Mouse (Mus musculus) regulatory T cell (primary cell): ENCODE measurements around the gene Lrrc4c.

Source experiments
- in situ Hi-C: fragments of 300-600 bp; cut with MboI, MseI; formaldehyde crosslinking; loops from one replicate; pipeline ENCODE4 v1.15.1; 2025; ENCODE audit warnings: high pct_unique_total_duplicates

The Lrrc4c gene

DNA sequence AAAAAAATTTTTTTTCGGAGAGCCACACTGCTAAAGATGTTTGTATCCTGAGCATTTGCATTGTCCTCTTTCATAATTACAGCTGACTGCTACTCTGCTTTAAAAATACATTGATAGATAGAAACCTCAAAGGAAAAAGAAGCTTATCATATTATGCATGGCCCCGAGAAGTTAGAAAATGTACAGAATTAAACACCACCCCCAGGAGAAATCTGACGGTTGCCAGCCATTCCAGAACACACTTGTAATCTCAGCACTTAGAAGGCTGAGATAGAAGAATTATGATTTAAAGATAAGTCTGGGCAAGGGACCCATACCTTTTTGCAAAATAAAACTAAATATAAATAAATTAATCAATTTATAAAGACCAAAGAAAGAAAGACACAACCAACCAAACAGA lies 1268.4 kb downstream of the Lrrc4c start:
- in situ Hi-C loops: no loop called here

DNA sequence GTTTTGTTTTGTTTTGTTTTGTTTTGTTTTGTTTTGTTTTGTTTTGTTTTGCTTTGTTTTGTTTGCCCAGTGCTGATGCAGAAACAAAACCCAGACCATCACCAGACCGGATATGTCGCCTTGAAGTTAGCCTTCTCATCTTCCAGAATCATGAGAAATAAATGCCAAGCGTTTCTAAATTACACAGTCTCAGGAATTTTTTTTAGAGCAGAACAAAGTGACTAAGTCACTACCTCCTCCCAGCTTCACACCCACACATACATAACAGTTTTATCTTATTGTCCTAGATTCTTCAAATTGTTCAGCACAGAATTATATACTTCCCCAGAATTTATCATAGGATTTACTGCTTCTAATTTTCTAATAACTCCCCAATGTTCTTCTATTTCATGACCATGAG lies 1272.6 kb downstream of the Lrrc4c start:
- in situ Hi-C loops: no loop called here

DNA sequence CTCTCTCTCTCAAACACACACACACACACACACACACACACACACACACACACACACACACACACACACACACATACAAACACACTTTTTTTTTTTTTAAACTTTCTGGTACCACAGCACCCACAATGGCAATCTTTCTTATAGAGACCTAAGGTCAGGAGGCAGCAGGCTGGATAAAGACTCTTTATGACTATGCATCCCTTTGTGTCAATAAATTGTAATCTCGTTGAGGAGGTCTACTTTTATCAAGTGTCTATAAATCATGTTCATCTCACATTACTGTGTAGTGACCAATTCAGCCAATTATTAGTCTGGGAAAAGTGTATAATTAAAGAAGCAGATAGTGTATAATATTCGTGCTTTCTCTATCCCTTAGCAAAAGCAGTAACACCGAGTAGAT lies 1286.2 kb downstream of the Lrrc4c start:
- in situ Hi-C loops: no loop called here

DNA sequence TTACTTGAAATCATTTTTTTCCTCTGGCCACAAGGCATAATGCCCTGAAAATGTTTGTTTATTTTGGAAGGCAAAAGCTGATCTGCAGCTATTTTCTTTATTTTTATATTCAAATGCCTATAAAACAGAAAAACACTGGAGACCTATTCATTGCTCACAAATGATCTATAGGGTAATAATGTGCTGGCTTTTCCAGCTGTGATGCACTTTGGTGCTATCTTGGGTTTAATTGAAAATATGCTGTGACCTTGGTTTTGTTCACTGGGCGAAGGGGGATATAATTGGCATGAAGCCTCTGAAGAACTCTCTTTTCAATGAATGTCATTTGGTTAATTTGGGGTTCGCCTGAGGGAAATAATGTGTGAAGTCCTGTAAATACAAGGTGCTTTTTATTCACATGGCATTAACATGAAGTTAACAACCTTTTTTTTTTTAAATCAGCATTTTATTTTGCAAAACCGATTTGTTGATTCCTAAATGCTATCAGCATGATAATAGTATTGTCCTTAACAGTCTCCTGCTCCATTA lies 1286.8 kb downstream of the Lrrc4c start:
- in situ Hi-C loops: no loop called here

DNA sequence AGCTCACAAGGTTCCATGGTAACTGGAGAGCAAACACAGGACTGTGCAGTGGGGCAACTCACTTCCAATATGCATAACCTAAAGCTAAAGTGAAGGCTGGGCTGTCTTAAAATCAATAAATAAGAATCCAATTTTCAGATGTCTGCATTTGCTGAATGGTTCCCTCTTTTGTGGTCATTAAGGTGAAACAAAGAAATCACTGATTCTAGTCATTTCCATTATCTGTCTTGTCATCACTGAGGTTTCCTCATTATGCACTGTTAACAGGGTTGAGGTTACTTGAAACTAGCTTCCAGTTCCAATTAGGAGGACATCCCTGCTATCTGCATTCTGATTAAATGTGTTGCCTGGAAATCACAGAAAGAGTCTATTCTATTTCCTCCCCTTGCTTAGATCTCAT lies 1291.5 kb downstream of the Lrrc4c start:
- in situ Hi-C loops: no loop called here

DNA sequence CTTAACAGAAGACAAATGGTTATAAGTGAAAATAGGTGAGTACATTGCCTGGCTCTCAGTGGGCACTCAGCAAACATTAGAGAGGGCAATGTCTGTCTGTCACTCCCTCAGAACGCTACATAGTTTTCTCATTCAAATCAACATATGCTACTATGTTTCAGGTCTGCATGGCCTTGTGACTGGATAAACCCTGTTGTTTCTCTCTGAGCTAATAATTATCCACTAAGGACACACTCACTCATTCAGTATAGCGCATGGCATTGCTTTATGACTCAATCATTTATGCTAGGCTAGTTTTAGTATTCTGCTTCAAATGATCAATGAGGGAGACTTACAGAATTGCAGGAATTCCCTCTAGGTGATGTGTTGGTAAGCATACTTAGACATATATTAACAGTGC lies 1292.6 kb downstream of the Lrrc4c start:
- in situ Hi-C loops: no loop called here

DNA sequence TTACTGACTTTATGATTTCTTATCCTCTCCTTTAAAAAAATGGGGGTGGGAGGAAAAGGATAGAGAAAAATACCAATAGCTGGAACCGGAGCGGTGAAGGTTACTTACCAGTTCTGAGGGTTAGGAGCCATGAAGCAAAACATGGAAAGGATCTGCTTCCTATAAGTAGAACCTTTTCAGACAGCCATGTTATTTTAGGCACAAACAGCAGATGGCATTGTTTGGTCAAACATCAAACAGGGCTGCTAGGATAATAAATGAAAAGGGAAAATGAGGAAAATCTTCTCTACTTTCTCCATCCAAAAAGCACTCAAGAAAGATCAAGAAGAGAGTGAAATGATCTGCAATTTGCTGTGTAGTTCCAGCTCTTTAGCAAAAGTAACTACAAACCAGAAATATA lies 1296.8 kb downstream of the Lrrc4c start:
- in situ Hi-C loops: no loop called here

DNA sequence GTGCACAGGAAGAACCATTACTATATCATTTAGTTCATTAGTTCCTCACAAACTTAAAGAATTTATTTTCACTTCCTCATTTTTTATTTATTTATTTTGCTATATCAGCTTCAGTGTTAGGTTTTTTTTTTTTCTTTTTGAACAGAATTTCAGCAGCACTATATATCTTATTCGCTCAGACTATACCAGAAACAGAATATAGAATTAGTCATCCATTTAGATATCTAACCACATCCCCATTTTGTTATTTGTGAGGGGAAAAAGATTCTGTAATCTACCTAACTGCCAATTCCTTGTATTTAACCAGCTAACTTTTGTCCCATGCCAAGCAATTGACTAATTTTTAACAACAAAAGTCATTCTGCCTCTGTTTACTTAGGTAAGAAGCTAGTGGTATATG lies 1300.6 kb downstream of the Lrrc4c start:
- in situ Hi-C loops: no loop called here

DNA sequence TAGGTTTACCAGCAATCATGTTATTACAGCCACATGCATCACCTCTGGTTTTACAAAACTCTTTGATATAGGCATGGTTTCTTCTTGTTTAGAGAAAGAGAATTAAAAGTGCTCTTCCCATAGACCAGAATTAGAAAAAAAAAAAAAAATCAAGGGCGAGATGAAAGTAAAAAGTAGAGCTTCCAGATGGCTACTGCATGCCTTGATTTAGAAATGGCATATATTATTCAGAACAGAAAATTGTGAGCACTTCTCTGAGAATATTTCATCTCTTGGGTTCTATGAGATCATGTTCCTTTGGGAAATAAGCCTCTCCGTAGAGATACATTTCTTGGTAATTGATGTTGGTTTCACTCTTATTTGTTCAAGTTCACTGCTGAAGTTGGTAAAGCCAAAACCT lies 1322.0 kb downstream of the Lrrc4c start:
- in situ Hi-C loops: no loop called here

DNA sequence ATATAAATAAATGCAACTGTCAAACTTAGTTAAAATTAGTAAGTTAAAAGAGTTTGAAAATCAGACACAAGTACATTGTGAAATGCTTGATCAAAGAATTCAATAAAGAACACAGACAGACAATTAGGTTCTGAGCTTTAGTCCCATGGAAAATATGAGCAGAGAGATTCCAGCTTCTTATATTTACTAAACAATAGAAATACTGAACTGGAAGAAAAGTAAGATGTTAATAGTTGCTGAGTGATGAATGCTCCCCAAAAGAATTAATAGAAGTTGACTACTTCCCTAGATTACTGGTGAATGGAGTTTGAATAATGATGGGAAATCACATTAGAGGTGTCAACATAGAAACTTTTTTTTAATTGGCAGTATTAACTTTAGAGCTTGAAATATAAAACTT lies 1323.7 kb downstream of the Lrrc4c start:
- in situ Hi-C loops: no loop called here

DNA sequence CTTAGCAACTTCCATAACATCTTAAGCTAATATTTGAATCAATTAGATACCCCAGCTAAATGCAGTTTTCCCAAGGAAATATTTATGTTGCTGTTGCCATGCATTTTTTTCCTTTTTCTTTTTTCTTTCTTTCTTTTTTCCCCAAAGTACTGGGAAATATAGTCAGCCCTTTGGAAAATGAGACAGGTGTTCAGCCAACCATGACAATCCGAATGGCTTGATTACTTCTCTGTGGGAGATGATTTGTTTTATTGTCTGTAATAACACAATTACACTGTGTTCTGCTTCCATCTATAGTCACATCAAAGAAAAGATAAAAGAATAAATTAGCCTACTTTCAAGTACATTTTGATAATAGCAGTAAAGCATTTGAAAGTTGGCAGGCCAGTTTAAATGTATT lies 1334.7 kb downstream of the Lrrc4c start:
- in situ Hi-C loops: no loop called here
